Mouse (Mus musculus): ENCODE results near the gene Adora3.

Gene Adora3

DNA sequence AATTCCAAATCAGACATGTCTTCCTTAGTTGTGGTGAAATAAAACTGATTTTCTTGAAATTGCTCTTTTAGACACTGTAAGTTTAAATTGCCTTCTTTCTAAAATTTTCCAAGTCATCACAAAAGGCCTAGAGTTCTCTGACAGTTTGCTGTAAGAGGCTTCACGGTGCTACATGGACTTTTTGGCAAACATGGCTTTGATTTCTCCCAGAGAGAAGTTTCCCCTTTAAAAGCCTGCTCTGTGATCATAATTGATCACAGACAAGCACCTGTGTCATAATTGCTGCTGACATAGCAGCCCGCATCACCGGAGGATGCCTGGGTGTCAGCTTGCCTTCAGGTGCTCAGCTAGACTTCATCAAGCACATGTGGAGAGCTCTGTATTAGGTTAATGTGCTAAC, at the start of gene Adora3, which contains the start of gene Tmigd3:
Gene Adora3, plus strand, starts transcription at position 301 of the 400 bp plus-strand sequence.
Gene Tmigd3, plus strand, starts transcription at position 346 of the 400 bp plus-strand sequence.
- no peak for DNase-seq

DNA sequence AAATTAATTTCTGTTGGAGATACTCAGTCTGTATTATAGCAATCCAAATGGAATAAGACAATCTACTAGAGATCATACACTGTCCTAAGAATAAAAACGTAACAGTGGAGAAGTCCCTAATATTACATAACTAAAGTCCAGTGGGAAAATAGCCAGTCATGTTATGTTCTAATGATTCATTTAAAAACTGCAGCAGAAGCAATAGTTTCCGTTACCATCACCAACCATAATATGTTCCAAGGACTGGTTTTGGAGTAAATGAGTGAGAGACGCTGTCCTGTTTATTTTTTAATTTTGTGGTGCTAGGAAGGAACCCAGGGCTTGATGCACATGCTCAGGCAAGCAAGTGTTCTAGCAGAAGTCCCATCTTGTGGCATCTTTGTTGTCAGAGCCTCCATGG, 49.2 kb upstream of the Adora3 start:
- DNase-seq: no peak

DNA sequence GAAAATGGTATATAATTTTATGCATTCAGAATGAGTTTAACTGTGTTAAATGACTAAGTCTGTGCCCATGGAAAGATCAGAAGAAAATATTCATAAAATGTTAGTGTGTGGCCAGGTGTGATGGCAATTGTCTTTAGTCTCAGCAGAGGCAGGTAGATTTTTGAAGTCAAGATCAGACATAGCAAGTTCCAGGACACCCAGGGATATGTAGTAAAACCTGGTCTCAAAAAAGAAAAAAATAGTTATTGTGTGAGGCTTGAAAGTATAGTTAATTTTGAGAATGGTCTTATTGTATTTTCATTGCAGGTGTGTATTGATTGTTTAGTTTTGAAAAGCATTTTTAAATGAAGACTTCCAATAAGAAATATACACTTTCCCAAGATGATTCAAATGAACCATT, 47.0 kb upstream of the Adora3 start:
- DNase-seq: no peak

DNA sequence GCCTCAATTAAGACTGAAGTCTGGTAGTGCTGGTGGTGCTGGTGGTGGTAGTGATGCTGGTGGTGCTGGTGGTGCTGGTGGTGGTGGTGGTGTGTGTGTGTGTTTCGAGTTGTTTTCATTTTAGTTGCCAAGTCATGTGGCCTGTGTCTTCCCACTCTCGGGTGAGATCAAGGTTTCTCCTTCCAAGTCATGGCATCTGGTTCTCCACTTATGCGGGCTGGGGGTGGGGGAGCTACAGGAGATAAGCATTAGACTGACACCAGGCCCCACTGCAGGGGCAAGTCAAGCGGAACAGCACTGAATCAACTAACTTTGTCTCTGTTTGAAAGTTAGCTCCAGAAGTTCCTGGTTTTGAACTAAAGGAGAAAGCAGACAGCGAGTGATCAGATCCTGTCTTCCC, 46.6 kb upstream of the Adora3 start:
- DNase-seq: no peak

DNA sequence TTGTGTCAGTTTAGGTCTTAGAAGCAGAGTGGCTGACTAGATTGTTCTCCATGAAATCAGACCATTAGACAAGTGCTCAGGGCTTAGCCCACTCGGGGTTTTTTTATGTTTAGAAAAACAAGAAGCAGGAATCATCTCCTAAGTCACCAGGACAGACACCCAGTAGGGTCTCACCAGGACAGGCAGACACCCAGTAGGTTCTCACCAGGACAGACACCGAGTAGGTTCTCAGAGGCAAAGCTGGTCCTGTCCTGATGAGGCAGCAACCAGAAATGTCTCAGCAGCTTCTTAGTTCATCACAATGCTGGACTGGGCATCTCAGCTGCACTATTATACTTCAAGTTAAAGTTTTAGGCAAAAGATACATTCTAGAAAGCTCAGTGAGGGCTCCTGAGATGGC, 46.0 kb upstream of the Adora3 start:
- DNase-seq: no peak

DNA sequence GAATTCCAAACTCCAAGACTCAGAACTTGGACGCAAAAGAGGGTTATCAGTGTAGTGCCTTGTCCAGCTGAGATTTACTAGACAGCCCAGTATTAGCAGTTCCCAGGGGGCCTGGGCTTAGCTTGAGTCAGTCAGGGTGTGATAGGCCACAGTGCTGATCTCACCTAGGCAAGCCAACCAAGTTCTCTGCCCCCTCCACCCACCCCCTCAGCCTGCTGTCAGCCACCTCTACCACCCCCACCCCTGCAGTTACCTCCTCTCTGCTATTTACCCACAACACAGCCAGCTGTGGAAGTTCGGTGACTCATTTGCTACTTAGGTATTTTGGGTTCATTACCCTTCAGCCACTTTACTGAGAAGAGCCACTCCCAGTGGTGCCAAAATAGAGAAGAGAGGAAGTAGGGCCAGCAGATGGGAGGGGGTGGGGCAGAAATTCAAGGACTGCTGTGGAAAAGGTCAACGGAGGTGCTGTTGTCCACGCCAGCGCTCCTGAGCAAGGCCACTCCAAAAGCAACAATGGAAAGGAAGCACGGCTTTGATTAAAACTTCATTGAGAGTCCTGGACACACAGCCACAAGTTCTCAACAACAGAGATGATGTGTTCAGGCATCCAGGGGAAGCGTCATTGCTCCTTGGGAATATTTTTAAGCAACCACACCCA, 45.0 kb upstream of the Adora3 start:
- no peak for DNase-seq

DNA sequence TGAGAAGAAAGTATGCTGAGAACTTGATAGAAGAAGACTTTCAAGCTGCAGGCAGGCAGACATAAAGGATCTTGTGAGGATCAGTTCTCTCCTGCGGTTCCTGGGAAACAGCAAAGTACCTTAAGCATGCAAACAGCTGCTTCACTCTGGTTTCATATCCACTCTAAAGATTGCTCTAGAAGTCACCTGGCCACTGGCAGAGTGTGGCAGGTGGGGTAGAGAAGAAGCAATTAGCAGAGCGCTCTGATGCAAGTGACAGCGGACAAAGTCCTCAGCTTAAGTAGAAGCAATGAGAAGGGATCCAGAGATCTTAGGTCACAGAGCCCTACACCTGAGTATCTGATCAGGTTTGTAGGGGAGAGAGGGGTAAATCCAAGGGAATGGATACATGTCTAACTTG, 39.1 kb upstream of the Adora3 start:
- no peak for DNase-seq

DNA sequence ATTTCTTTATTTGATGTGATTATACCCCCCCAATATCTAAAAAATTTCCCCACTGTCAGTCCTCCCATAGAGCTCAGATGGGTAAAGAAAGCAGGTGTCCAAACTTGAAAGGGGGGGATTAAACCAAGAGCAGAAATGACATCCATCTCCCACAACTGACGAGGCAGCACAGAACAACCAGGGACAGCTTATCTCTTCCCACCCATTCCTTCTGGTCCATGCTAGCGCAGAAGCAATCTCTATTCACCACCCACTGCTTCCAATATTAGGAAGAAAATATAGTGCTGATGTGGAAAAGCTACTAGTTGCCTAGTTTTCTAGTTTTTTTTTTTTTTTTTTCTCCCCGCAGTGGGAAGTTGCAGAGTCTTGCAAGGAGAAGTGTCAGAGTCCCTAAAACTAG, 34.8 kb upstream of the Adora3 start:
- DNase-seq: no peak

DNA sequence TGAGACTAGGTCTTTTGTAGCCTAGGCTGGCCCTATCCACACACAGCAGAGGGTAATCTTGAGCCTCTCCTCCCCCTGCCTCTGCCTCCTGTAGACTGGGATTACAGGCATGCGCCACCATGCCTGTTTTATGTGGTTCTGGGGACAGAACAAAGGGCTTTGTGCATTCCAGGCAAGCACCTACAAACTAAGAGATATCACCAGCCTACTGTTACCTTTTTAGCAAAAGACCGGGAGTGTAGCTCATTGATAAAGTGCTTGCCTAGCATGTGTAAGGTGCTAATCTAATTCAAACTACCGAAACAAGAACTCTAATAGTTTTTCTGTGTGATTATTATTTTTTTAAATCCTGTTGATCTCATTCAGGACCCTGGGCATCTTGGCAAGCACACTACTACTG, 33.8 kb upstream of the Adora3 start:
- DNase-seq: no peak

DNA sequence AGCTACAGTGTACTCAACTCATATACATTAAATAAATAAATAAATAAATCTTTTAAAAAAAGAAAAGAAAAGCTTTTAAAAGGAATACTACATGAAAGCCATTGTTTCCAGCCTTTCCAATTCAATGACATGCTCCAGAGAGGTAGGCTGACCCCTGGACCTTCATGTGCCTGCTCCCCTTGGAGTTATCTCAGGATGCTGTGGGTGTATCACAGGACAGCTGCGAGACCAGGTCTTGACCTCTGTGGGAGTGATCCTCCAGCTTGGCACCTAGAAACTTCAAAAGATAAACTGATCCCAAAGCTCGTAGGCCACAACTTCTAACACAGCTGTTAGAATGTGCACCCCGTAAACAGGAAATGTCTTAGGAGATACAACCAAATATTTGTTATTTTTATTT, 32.0 kb upstream of the Adora3 start:
- no peak for DNase-seq

DNA sequence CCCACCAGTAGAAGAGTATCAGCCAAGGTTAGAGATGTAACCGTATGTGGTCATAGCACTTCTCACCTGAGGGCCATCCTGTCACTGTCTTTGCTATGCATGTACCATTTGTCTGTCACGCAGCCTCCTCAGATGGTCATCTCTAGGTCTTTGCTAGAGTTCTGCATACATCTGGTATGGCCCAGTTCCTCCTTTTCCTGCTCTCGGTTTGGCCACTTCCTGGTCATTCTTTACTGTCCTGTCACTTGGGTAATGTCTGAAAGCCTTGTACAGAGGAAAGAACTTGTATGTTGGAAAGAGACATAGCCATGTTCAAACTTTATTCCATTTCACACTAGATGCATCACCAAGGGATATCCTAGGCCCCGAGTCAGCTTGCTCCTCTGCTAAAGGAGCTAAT, 30.8 kb upstream of the Adora3 start:
- DNase-seq: no peak

DNA sequence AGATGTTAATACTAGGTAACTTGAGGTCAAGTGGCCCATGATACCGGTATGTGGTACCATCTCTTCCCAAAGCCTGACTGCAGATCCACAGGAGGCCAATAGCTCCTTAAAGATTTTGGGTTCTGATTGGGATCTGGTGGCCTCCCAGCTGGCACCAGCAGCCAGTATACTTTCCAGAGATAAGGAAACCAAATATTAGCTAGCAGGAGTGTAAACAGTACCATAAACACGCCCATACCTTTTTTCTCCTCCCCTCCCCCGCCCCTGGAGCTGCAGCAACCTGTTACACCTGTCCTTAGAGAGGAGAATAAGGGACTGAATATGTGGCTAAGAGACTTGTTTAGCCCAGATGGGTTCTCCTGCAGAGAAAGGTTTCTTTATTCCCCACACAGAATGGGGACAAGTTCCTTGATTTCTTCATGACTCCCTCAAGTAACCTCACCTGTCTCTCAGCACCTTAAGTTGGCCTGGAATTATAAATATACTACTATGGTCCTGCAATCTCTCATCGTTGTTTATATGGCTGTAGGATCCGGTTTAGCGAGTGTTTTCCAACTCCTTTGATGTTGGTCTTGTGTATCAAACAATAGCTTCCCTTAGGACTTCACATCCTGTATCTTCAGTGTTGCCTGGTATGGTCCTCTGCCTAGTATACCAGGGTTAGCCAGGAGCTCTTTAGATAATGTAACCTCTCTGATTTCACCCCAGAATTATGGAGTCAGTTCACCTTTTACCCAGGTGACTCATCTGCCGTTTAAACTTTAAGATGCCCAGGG, 24.2 kb upstream of the Adora3 start:
- no peak for DNase-seq

DNA sequence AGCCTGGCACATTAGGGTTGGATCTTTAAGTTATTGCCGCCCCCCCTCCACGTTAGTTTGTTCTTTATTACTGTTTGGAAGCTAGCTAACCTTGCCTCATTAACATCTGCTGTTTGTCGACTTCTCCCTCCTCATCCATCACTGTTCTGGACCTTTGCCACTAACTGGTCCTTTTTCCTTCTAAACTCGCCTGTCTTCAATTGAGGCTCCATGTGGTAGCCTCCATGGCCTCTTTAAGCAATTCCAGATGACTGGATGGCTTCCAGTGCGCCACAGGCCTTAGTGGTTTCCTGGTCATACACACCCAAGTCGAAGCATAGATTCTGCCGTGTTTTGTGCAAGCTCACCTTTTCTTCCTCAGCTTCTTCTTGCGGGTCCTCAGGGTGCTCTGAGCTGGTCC, 16.9 kb upstream of the Adora3 start:
- no peak for DNase-seq

DNA sequence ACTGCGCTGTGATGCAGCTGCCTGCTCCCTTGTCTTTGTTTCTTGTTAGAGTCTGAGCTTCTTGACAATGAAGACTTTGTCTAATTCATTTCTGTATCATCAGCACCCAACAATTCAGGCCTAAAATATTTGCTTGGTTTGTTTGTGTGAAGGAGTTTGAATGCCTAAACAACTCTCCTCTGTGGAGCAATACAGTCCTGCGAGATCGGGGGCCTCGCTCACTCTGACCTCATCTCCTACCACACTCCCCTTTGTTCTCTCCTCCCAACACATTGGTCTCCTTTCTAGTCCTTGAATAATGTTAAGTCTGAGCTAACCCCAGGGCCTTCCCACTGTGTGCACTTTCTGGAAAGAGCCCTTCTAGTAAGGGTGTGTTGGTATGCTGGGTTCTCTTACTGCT, 15.9 kb upstream of the Adora3 start:
- peak; percentile 6 for DNase-seq

DNA sequence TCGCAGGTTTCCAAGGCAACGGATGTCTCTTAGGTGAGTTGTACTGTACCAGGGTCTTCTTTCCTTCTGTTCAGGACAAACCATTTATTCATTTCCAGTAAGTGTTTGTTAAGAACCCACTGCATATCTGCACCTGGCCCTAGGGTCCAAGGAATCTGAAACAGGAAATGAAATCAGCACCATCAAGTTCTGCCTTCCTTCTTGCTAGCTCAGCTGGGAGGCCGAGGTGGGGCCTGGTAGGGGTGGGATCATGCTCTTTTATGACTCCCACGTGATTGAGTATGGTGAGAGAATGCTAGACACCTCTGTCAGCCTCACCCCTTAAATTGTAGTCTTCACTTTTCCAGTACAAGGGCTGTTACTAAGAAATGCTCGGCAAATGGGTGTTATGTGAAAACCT, 13.1 kb upstream of the Adora3 start:
- DNase-seq: no peak

DNA sequence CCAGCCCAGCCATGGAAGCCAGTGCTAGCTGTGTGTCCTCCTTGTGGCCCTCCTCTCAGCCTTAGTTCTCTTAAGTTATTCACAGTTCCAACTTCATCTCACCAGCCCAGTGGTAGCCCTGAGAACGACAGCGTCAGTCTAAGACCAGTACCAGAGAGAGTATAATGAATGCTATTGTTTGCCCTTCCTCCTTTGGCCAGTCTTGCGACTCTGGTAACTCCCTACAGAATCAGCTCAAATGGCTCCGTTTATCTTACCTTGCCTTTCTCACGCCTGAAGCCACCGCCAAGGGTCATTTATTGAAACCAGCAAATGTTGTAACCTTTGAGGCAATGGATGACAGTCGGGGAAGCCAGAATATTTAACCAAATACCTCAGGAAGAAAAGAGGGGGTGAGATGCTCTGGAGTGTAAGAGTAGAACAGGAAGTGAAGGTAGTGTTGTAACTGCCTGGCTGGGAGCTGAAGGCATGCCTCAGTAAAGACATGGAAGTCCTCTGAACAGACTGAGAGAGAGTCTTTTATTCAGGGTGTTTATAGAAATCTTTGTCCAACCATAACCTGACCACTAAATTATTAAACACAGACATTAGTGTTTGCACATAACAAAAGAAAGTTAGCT, 8.8 kb upstream of the Adora3 start:
- no peak for DNase-seq

DNA sequence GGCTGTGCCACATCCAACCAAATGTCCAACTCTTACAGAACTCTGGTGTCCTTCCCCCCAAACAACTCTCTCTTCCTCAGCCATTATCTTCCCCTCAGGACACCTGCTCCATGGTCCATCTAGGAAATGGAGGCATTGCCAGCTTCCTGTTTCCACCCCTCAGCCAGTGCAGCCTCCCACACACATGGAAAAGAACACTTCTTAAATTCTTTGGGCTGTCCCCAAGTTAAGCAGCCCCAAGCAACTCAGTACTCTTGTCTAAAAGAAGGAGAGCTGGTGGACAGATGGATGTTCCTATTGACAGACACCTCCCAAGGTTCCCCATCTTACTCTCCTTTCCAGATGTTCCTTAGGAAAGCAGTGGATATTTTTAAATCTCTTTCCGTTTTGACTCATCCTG, 6.5 kb upstream of the Adora3 start:
- no peak for DNase-seq

DNA sequence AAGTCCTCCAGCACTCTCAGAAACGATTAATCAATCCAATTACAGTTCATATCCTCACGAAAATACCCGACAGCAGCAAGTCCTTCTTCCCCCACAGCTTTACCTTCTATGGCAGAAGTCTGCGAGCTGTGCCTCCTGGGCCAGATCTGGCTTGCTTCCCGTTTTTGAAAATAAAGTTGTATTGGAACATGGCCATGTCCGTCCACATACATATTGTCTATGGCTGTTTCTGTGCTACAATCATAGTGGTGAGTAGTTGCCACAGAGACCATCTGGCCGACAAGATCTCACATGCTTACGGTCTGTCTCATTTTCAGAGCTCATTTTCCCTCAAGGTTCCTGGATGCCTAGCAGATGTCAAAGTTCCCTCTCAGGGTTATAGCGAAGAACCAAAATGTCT, 5.5 kb upstream of the Adora3 start:
- DNase-seq: no peak

DNA sequence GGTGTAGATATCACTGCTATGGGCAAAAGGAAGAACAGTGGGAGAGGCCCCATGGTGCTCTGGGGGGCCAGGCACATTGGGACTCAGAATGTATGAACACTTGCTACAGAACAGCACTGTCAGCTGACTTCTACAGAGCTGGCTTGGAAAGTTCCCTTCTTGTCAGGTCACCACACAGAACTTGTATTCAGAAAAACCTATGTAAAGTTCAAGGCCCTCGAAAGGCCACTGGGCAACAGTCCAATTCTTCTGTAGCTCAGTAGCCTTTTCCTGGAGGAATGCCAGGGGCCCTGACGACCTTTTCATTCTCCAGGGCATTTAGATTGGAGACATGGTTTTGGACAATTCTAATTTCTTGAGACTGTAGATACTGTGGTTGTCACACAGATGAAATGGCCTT, 2.5 kb upstream of the Adora3 start:
- DNase-seq: no peak

DNA sequence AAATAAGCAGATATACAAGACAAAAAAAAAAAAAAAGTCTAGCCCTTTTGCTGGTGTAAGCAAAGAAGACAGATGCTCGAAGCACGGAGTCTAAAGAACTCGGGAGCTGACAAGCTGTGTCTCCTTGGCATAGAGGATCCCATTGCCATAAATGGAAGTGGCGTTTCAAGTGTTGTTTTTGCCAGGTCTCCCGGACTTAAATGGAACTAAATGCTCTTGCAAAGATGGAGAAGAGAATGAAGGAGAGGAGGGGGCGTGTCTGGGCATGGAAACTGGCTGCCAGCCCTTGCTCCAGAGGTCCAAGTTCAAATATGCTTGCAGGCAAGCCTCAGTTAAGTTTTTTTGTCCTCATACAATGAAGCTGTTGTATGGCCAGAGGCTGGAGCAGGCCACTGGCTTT, 1.4 kb downstream of the Adora3 start:
- no peak for DNase-seq

DNA sequence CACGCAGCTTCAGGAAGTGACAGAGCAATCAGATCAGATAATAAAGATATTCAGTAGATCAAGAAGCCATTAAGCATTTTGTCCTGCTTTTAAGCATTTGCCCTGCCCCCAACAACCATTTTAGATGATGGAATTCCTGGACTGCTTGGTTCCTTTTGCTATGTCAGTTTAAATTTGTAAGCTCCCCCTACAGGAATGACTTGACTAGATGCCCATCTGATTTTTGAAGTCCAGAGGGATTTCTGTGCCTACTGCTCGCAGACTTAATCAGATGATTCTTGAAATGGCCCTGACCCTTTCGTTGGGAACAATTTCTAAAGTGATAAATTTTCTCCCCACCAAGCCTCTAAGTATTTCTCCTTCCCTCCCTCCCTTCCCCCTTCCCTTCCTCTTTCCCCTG, 1.9 kb downstream of the Adora3 start:
- no peak for DNase-seq

DNA sequence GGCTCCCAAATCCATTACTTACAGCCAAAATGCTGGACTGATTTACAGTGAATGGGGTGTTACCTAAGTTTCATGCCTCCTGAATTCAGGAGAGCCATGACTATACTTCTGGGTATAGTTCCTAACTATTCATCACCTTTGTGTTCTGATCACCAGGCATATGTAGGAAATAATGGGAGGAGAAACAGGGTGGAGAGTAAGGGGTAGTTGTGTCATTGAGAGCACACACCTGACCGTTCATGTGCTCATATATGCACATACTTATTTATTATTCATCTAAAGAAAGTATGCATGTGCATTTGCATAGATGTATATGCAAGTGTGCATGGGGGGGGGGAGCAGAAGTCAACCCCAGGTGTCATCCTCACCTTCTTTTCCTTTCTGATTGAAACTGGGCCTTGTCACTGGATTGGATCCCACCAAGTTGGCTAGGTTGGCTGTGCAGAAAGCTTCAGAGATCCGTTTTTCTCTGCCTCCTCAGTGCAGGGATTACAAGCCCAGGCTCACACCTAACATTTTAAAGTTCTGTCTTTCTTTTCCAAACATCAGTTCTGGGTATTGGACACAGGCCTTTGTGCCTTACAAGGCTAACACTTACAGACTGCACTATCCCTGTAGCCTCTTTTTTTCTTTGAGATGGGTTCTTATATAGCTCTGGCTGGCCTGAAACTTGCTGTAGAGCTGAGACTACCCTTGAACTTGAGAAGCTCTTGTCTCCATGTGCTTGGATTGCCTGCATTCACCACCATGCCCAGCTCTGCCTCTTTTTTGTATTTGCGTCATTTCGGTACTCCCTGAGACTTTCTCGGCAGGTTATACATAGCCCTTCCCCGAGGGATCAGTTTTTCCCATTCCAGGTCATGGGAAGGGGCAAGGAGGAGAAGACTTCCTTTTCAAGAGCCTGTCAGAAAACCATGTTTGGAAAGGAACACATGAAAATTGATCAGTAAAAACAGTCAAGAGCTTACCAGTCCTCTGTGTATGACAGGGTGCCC, 3.1 kb downstream of the Adora3 start:
- no peak for DNase-seq

DNA sequence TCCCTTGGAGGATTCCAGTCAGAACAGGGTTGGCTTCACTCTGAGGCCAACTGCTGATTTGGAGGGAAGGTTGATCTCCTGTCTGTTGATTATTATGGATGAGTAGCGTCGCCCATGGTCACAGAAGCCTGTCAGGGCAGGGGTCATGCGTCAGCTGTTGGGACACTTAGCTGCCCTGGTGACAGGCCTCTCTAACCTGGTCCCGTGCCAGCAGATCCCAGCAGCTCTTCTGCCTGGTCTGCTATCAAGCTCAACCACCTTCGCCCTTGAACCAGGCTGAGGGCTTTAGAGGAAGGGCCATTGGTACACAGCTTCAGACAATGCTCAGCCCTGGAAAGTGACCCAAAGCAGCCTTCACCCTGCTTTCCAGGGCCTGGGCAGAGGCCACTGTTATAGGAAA, 5.4 kb downstream of the Adora3 start:
- no peak for DNase-seq
